Mouse (Mus musculus) liver, postnatal 0 days (tissue): Measurements from ENCODE around the gene Pak2. TPM values are rescaled to one million over a fixed set of nuclear protein-coding genes. Genes with fewer than 3 reads are reported as not detected.

Source experiments
- ATAC-seq: fragments of 200-750 bp; cut with Nextera tagmentation; 2 replicates; pipeline ENCODE4 v1.8.0; 2017; ENCODE audit warnings: mild to moderate bottlenecking, moderate library complexity
- DNase-seq: peaks from one replicate; pipeline ENCODE4 v3.0.0-alpha.2; 2016
- H3K27ac ChIP-seq: fragments of 300-500 bp; sonication (generic); 2 replicates; pipeline ENCODE4 v1.5.1; 2014; ENCODE audit warnings: antibody characterized with exemption, moderate library complexity, mild to moderate bottlenecking, low read depth
- H3K27me3 ChIP-seq: fragments of 300-500 bp; sonication (generic); 2 replicates; pipeline ENCODE4 v1.6.1; 2014; ENCODE audit warnings: low read length, control low read depth, mixed read lengths; ENCODE audit not compliant: insufficient read depth
- H3K36me3 ChIP-seq: fragments of 300-500 bp; sonication (generic); replicated peaks from 2 replicates; pipeline ENCODE4 v1.6.1; 2014; ENCODE audit warnings: mild to moderate bottlenecking, control low read depth, low read length, moderate library complexity, mixed read lengths; ENCODE audit not compliant: insufficient read depth
- H3K4me1 ChIP-seq: fragments of 300-500 bp; sonication (generic); 2 replicates; pipeline ENCODE4 v1.6.1; 2014; ENCODE audit warnings: antibody characterized with exemption, mild to moderate bottlenecking, control low read depth; ENCODE audit not compliant: insufficient read depth
- H3K4me2 ChIP-seq: fragments of 300-500 bp; sonication (generic); 2 replicates; pipeline ENCODE4 v1.6.1; 2014; ENCODE audit warnings: low read depth, mild to moderate bottlenecking, low read length, moderate library complexity, mixed read lengths
- H3K4me3 ChIP-seq: fragments of 300-500 bp; sonication (generic); 2 replicates; pipeline ENCODE4 v1.5.1; 2014; ENCODE audit warnings: low read depth, low read length
- H3K9ac ChIP-seq: fragments of 300-500 bp; sonication (generic); replicated peaks from 2 replicates; pipeline ENCODE4 v1.6.1; 2014; ENCODE audit warnings: mild to moderate bottlenecking, moderate library complexity
- H3K9me3 ChIP-seq: fragments of 300-500 bp; sonication (generic); 2 replicates; pipeline ENCODE4 v1.6.1; 2016; ENCODE audit warnings: mild to moderate bottlenecking, control low read depth, low read length, mixed read lengths
- CTCF ChIP-seq: sonication (generic); IDR thresholded peaks from 2 replicates; pipeline ENCODE4 v1.5.1; 2016; ENCODE audit warnings: antibody characterized with exemption, low read depth
- EP300 ChIP-seq: IDR thresholded peaks from 2 replicates; pipeline ENCODE4 v1.6.1; 2016; ENCODE audit warnings: antibody characterized with exemption, low read depth, mild to moderate bottlenecking
- WGBS: fragments of 180-500 bp; shearing (Covaris S2); extraction: QIAGEN DNeasy Blood & Tissue Kit; methylation state at CpG from one replicate; pipeline ENCODE4 v1.1.7; 2014; ENCODE audit not compliant: insufficient replicate concordance; 5-methylcytosine and 5-hydroxymethylcytosine counted together
- polyA plus RNA-seq: library from polyadenylated mRNA; unstranded; fragments of >200 nt; fragmentation: Nextera tagmentation; extraction: Ambion mirVana; gene quantifications from 2 replicates; pipeline ENCODE4 v1.2.1, GENCODE M21; 2015

Pak2 gene
- polyA plus RNA-seq, 1 experiment from 2014 or later: 10.3 TPM

- Histone ChIP-seq H3K4me1 (peaks cover 4% of the 10 kb centered on the region; the same call in 1 of the 2 replicates), H3K27ac (no peak overlapping the region), H3K4me2 (no peak overlapping the region), H3K27me3 (no peaks in the 10 kb centered on the region), H3K4me3 (no peak overlapping the region), H3K9me3 (no peaks in the 10 kb centered on the region), H3K9ac (no peak overlapping the region), H3K36me3 (no peaks in the 10 kb centered on the region)
- no peak for TF ChIP-seq EP300
- TF ChIP-seq CTCF: no peak
- DNase-seq: no peak
- no peak for ATAC-seq
- whole genome bisulfite sequencing: 67% methylated on average over 4 of the region's 4 CpGs
Observed at GRCm38 (mm10) chr16:32010330-32010729, 68.8 kb downstream of the Pak2 start.

GRCm38 (mm10) chr16:32009913-32010312 lies 69.2 kb downstream of the Pak2 start:
- Histone ChIP-seq H3K4me2 (no peak overlapping the region; the same call in 1 of the 2 replicates), H3K9ac (no peak overlapping the region), H3K36me3 (no peaks in the 10 kb centered on the region), H3K4me3 (no peak overlapping the region), H3K27me3 (no peaks in the 10 kb centered on the region), H3K27ac (no peak overlapping the region), H3K4me1 (peaks cover 4% of the 10 kb centered on the region; the same call in 1 of the 2 replicates), H3K9me3 (no peaks in the 10 kb centered on the region)
- TF ChIP-seq CTCF (0 out of 2 replicates have a peak, but pooled peaks have one; percentile 10), EP300 (no peak)
- ATAC-seq (peak; percentile 68), DNase-seq (peak; percentile 22)
- 26% methylated on average over 5 of the region's 5 CpGs for WGBS

- TF ChIP-seq CTCF: no peak
- TF ChIP-seq EP300: no peak
- ATAC-seq (peak; percentile 68), DNase-seq (no peak)
- Histone ChIP-seq H3K4me2 (peak overlapping the region; percentile 34), H3K9ac (peak overlapping the region; percentile 22), H3K4me1 (peaks cover 6% of the 10 kb centered on the region), H3K36me3 (no peaks in the 10 kb centered on the region), H3K27ac (peak overlapping the region; percentile 73), H3K4me3 (no peak overlapping the region; the same call in 1 of the 2 replicates), H3K9me3 (no peaks in the 10 kb centered on the region), H3K27me3 (no peaks in the 10 kb centered on the region)
- WGBS: 60% methylated on average over 10 of the region's 10 CpGs
Observed at GRCm38 (mm10) chr16:32008529-32009293, 70.4 kb downstream of the Pak2 start.

- H3K27ac ChIP-seq: no peak overlapping the region
- H3K4me3 ChIP-seq: no peak overlapping the region
- H3K9me3 ChIP-seq: no peaks in the 10 kb centered on the region
- H3K27me3 ChIP-seq: no peaks in the 10 kb centered on the region
- peaks cover 15% of the 10 kb centered on the region for H3K4me1 ChIP-seq
- no peaks in the 10 kb centered on the region for H3K36me3 ChIP-seq
- ATAC-seq (no peak), DNase-seq (no peak)
- 93% methylated on average over 3 of the region's 3 CpGs for WGBS
- no peak overlapping the region for H3K9ac ChIP-seq
- H3K4me2 ChIP-seq: no peak overlapping the region
- TF ChIP-seq EP300 (no peak), CTCF (no peak)
Observed at GRCm38 (mm10) chr16:32004731-32005130, 74.4 kb downstream of the Pak2 start.

- H3K4me3 ChIP-seq: peak within 1 kb of the TSS; percentile 83
- TF ChIP-seq EP300: no peak
- peak; percentile 52 for TF ChIP-seq CTCF
- H3K27ac ChIP-seq: peak within 1 kb of the TSS; percentile 86
- ATAC-seq (peak; percentile 97), DNase-seq (peak; percentile 94)
- under 1% methylated on average over 64 of the region's 66 CpGs for WGBS
- no peaks in the 10 kb centered on the region for H3K36me3 ChIP-seq
- peak within 1 kb of the TSS; percentile 89 for H3K9ac ChIP-seq
- H3K27me3 ChIP-seq: no peaks in the 10 kb centered on the region
- no peaks in the 10 kb centered on the region for H3K9me3 ChIP-seq
- H3K4me1 ChIP-seq: peaks cover 13% of the 10 kb centered on the region
- H3K4me2 ChIP-seq: peak within 1 kb of the TSS; percentile 86
Observed at GRCm38 (mm10) chr16:32002509-32003477, 76.3 kb downstream of the Pak2 start, which contains the start of gene Senp5. Gene Senp5 (minus strand): TSS chr16:32003287.

GRCm38 (mm10) chr16:31996371-31996770 lies 82.8 kb downstream of the Pak2 start:
- no peak overlapping the region for H3K4me2 ChIP-seq
- peaks cover 4% of the 10 kb centered on the region; the same call in 1 of the 2 replicates for H3K36me3 ChIP-seq
- no peaks in the 10 kb centered on the region for H3K27me3 ChIP-seq
- H3K9me3 ChIP-seq: no peaks in the 10 kb centered on the region
- TF ChIP-seq EP300 (no peak), CTCF (no peak)
- no peak for DNase-seq
- H3K9ac ChIP-seq: no peak overlapping the region
- H3K27ac ChIP-seq: no peak overlapping the region
- H3K4me1 ChIP-seq: peaks cover 7% of the 10 kb centered on the region; the same call in 1 of the 2 replicates
- no peak overlapping the region for H3K4me3 ChIP-seq
- no peak for ATAC-seq
- 72% methylated on average over 5 of the region's 5 CpGs for WGBS
